Mouse (Mus musculus) erythroid progenitor cell, adult 5-6 weeks (primary cell): ENCODE measurements around the gene Cstb. TPM values are rescaled to one million over a fixed set of nuclear protein-coding genes. Genes with fewer than 3 reads are reported as not detected.
A peak's percentile ranks its signal among the peaks of the same experiment; 100 is the strongest.
"Not testable (repeated sequence)": the region's sequence is repeated elsewhere in the genome, so short reads cannot be mapped to it uniquely, and the experiment has no call there.

Experiments
- ATAC-seq: replicated peaks from 2 replicates; pipeline ENCODE4 v1.8.0; 2016; ENCODE audit warnings: moderate number of reproducible peaks, mild to moderate bottlenecking, moderate TSS enrichment, inconsistent platforms; ENCODE audit not compliant: poor library complexity, low FRiP score, severe bottlenecking
- total RNA-seq, 2 experiments: library from RNA; stranded (forward) in 1 of 2; stranded (reverse) in 1 of 2; fragments of 150-400 nt in 1 of 2; fragments of 186-747, 209-891 nt in 1 of 2; gene quantifications; 2 replicates each; pipeline versions ENCODE4 v1.2.3 to v1.2.4; 2015 to 2017; ENCODE audit warnings: low replicate concordance in 2 of 2

Cstb gene
- total RNA-seq, 2 experiments from 2014 or later = 14.3 TPM; not detected in 1

GRCm38 (mm10) chr10:78413152-78413520 lies 12.3 kb upstream of the Cstb start:
- no peak for ATAC-seq

- ATAC-seq = not testable (repeated sequence)
Measured at GRCm38 (mm10) chr10:78414936-78415335, 10.5 kb upstream of the Cstb start.

- no peak for ATAC-seq
Measured at GRCm38 (mm10) chr10:78417888-78418287, 7.6 kb upstream of the Cstb start.

- no peak for ATAC-seq
Measured at GRCm38 (mm10) chr10:78418791-78419190, 6.7 kb upstream of the Cstb start.

- ATAC-seq = no peak
Measured at GRCm38 (mm10) chr10:78420929-78421328, 4.5 kb upstream of the Cstb start.

GRCm38 (mm10) chr10:78422614-78423013 lies 2.9 kb upstream of the Cstb start:
- ATAC-seq = no peak

GRCm38 (mm10) chr10:78426117-78426735 lies 757 bp downstream of the Cstb start:
- ATAC-seq = no peak

GRCm38 (mm10) chr10:78428070-78428469 lies 2.6 kb downstream of the Cstb start:
- no peak for ATAC-seq

- ATAC-seq = no peak
Measured at GRCm38 (mm10) chr10:78429180-78429579, 3.7 kb downstream of the Cstb start.

- no peak for ATAC-seq
Measured at GRCm38 (mm10) chr10:78429776-78430175, 4.3 kb downstream of the Cstb start.

- no peak for ATAC-seq
Measured at GRCm38 (mm10) chr10:78432853-78433252, 7.4 kb downstream of the Cstb start.

- peak; percentile 60 for ATAC-seq
Measured at GRCm38 (mm10) chr10:78438094-78438493, 12.6 kb downstream of the Cstb start.

GRCm38 (mm10) chr10:78439550-78439949 lies 14.1 kb downstream of the Cstb start:
- no peak for ATAC-seq

GRCm38 (mm10) chr10:78439990-78440389 lies 14.5 kb downstream of the Cstb start:
- no peak for ATAC-seq

- no peak for ATAC-seq
Measured at GRCm38 (mm10) chr10:78440812-78441211, 15.3 kb downstream of the Cstb start.

GRCm38 (mm10) chr10:78441606-78442005 lies 16.1 kb downstream of the Cstb start:
- ATAC-seq = no peak

GRCm38 (mm10) chr10:78442292-78442691 lies 16.8 kb downstream of the Cstb start:
- ATAC-seq = no peak

GRCm38 (mm10) chr10:78446195-78446594 lies 20.7 kb downstream of the Cstb start:
- no peak for ATAC-seq

GRCm38 (mm10) chr10:78447396-78447795 lies 21.9 kb downstream of the Cstb start:
- no peak for ATAC-seq

- no peak for ATAC-seq
Measured at GRCm38 (mm10) chr10:78450761-78451160, 25.3 kb downstream of the Cstb start.

GRCm38 (mm10) chr10:78452641-78453040 lies 27.2 kb downstream of the Cstb start:
- ATAC-seq = no peak

- ATAC-seq = no peak
Measured at GRCm38 (mm10) chr10:78456696-78457095, 31.2 kb downstream of the Cstb start.
